Mouse (Mus musculus): ENCODE data around the gene Il7r.
A peak's percentile ranks its signal among the peaks of the same experiment; 100 is the strongest.
"Not testable (repeated sequence)": the region's sequence is repeated elsewhere in the genome, so short reads cannot be mapped to it uniquely, and the experiment has no call there.

Il7r gene

DNA sequence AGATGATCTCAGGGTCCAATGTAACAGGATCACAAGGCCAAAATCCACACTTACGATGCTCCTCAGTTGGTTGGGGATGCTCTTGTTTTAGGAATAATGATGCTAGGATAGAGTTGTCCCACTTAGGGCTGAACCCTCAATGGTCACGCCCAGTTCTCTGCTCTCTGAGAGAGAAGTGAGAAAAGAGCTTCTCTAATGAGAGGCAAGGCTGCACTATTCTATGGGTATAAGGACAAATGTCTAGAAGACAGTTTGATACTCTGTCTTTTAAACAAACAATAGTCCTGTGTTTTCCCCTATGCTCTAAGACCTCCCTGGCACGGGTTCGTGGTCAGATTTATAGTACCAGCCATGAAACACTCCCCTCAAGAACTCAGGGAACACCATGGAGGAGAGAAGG, at the start of gene Il7r:
TSS of gene Il7r (minus strand) at position 101 of the 400 bp plus-strand sequence.
- DNase-seq = no peak

DNA sequence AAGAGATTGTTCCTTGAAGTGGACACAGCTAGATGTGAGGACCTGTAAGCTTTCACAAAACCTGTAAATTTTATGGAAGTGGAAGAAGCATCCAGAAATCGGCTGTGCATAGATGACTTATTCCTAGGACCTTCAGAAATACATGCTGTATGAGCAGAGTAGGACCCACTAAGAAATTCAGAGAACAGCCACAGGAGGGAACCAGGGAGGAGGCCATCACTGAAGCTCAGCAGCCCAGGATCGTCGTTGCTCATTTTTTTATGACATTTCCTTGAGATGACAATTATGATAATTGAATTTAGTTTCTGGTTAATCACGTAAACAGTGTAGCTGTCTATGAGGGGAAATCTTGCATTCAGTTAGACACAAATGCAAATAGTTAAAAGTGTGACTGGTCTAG, 47.3 kb upstream of the Il7r start:
- no peak for DNase-seq

DNA sequence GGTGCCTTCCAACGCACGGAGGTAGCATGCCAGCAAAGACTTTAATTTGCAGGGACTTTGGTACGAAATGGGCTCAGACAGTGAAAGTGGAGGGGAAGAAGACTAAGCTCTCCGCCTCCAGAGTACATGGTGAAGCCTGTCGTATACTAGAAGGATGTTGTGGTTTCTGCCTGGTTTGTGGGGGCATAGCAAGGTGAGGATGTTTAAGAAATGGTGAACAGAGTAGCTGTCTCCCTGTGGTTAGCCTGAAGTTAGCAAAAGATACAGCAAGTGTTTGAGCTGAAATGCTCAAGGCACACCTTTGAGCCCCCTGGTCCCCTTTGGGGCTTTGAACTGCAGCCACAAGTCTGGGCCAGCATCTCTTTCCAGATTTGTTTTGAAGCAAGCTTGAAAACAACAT, 44.8 kb upstream of the Il7r start:
- DNase-seq = no peak

DNA sequence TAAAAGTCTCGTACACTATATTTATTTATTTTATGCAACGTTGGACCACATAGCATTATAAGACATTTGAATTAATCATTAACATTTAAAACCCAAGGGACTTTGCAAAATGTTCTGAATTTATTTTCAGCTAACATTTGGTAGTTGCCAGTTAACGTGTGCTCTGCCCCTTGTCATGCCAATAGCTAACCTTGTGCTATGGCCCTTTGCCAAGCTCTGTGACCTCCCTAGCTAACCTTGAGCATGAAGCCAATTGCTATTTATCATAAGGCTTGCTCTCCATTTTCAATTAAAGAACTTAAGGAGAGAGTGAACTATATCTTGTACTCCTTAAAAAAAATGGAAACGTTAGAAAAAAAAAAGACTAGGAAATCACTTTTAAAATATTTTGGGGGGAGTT, 43.4 kb upstream of the Il7r start:
- no peak for DNase-seq

DNA sequence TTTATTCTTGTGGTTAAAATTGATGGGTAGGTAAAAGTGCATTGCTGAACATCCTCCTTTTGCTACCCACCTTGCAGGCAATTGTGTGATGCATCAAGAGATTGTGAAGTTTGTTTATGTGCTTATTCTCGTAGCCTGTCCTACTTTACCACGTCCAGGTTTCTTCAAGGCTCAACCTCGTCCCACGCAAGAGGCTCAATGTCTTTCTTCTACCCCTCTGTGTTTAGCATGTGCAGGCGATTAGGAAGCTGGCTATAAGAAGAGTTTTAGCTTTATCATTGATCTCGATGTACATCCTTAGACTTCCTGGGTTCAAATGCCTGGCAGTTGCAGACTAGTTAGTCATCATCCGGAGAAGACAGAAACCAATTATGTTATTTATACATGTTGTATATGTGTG, 42.7 kb upstream of the Il7r start:
- DNase-seq = no peak

DNA sequence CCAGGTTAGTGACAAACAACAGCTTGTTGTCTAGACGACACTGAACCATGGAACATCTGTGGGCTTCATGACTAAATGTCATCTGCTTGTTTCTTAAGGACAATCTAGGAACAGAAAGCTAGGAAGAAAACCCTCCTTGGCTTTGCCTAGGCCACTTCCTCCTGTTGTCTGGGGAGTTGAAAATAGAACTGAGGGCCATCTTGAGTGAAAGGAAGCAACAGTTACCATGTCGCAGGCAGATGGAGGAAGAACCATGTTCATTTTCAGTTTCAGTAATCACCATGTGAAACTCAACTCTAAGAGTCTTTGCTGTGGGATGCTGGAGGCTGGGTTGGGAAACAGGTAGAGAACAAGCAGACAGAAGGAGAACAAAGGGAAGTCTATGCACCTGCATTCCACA, 41.9 kb upstream of the Il7r start:
- peak; percentile 51 for DNase-seq

DNA sequence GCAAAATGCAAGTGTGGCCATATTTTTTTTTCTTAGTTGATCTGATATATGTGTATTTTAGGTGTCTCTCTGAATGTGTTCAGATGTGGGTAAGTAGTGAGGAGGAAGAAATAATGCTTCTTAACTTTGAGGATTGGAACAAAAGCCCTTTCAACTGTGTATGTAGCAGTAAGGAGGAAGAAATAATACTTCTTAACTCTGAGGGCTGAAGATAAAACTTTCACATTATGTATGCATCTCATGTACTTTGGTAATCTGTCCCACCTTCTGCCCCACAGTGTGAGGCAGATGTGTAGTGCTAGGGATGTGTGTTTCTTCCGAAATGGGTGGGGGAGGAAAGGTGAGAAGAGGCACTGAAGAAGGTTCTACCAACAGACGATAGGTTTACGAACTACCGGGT, 37.3 kb upstream of the Il7r start:
- DNase-seq = no peak

DNA sequence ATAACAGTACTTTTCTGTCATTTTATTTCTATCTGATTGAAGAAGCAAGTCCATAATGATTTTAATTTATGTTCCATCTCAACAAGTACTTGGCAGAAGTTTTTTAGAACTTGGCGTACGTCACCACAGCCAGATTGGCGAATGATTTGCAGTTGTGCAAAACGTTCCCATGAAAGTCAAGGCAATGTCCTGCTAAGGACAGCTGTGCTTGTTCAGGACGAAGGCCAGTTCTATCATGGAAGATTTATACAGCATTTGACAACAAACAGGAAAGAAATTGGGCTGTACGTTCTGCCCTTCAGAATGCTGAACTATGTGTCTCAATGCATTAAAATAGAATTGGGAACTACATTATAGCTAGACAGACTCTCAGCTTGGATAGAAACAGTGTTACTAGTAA, 35.4 kb upstream of the Il7r start:
- DNase-seq = peak; percentile 7

DNA sequence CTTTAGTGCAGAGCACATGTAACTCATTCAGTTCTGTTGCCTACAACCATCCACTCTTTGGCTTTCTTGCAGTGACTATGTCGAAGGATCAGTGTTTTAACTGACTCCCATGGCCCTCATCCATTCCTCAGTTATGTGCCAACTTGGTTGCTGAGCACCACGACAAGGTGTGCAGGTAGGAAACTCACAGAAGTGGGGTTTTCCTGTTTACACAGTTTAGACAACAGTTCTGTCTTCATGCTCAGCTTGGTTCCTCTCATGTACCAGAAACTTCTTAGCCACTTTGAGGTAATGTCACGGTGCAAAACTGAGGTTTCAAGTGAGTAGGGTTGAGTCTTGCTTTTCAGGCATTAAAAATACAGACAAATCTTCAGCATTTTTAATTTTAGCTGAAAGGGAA, 34.2 kb upstream of the Il7r start:
- DNase-seq = no peak

DNA sequence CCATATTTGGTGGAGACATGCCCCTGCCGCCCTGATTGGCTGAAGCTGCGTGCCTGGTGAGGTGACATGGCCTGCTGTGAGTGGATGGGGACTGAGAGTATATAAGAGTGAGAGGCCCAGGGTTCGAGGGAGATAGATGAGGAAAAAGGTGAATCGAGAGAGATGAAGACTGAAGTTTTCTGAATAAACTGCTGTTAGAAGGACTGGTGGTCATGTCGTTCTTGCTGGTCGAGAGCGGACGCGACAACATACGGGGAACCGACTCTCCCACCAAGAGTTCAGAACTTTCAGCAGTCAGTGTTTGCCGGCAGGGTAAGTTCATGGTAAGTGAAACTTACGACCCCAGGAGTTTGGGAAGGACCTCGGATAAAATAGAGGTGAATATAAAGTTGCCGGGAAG, 27.3 kb upstream of the Il7r start:
- not testable (repeated sequence) for DNase-seq

DNA sequence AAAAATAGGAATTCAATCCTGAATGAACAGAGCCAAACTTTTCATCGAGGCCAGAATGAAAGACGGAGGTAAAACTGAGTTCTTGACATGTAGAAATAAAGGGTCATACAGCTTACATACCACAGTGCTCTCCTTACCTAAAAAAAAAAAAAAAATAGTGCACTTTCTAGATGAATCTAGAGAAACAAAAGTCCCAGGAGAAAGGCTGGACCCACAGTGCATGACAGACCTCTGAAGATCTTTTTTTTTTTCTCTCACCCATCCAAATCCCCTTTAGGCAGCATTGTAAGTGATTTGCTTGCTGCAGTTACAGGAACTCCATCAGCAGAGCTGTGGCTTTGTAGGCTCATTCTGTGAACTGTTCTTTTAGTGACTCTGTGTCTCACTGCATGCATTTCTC, 19.0 kb upstream of the Il7r start:
- DNase-seq = no peak

DNA sequence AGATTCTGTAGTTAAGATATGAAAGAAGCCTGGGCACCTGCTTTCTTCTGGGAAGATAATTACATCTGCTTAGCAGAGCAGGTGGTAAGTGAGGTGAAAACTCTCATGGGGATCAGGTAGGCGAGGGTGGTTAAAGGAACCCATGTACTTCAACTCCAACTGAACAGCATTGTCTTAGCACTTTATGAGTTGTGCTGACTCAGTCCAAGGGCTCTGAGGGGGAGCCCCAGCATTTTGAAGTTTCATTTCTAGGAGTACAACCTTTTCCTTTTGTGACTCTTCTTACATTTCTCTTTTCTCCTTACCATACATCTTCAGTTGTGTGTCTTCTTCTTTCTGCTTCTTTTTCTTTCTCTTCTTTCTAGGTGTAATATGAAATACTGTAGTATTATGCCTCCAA, 5.2 kb upstream of the Il7r start:
- no peak for DNase-seq

DNA sequence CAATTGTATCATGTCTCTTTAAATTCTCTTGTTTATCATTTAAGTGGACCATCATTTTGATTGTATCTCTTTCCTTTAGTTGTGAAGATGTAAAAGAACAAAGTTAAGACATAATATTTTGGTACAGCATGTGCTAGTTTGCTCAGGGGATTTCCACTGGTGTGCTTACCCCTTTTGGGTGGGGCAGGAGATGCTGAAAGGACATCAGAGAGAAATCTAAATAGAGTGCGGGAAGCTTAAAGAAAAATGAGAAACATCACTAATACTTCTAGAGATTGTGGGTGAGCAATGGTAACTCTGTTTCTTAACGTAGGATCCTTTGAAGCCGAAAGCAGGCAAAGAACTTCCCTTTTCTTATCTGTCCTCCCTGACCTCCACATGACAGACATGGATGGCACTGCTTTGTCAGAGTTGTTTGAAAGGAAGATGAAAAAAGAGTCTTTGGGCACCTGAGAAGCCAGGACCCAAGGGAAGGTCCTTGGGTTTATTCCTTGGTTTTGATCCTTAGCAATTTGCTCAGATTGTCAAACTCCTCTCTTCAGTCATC, 3.5 kb upstream of the Il7r start:
- no peak for DNase-seq

DNA sequence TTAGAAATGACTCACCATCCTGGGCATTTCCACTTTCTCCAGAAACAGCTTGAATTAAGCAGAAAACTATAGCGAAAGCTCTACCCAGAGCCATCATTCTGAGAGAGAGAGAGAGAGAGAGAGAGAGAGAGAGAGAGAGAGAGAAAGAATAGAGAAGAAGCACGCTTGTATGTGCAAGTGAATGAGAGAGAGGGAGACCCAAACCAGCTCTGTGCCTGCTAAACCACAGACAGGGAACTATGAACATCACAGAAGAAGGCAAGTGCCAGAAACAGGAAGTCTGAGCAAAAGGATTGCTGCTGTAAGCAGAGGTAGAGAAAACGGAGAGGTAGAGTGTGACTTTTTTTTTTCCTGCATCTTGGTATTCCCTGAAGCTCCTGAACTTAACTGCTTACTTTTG, 330 bp downstream of the Il7r start:
- no peak for DNase-seq

DNA sequence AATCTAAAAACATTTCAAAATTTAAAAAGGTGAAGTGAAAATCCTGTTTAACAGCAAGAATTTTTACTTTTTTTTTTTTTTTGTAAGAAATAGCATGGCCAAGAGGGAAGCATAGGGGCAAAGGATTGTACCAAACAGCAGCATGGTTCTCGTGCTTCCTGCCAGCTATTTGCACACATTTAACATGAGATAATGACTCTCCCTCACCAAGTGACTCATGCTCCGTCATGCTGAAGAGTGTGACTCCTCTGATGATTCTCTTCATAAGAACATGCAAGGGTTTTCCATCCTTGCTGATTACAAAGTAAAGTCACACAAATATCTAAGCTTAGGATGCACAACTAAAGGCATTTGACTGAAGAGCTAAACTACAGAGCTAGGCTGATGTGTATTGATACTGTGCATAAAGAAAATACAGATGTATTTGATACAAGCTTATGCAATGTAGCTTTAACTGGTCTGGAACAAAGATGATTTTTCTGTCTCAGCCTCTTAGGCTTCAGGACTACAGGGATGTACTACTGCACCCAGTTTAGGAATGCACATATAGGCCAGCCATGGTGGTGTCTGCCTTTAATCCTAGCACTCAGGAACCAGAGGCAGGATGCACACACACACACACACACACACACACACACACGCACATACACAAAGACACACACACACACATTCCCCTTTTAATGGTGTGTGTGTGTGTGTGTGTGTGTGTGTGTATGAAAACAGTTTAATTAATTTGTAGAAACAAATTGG, 1.6 kb downstream of the Il7r start:
- DNase-seq = no peak

DNA sequence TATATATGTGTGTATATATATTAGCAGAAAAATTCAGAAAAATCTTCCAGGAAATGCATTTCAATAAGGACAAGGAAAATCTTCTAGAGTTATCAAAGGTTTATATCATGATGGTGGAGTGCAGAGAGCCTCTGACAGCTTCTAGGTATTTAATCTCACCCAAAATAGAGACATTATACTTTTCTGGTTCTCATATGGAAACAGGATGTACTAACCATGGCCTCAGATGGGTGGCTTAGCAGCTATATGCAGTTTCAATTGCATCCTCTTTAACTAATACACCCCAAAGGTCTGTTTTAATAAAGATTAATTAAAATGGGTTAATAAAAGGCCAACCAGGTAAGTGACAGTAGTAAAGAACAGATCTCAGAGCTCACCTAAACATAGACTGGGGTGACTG, 3.6 kb downstream of the Il7r start:
- no peak for DNase-seq

DNA sequence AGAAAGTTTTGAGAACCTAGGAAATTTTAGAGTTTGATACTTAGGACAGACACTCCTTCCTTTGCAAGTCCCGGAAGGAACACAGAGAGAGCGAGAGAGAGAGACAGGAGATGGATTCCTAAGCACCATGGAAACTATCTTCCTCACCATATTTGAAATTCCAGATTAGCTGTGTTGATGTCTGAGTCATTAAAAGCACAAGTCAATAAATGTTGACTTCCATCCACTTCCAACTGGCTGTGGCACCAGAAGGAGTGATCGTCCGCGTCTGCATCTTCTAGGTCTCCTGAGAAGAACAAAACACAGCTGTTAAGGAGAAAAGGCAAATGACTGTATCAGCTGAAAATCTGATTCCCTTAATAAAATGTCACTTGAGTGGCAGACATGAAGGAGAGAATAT, 5.1 kb downstream of the Il7r start:
- no peak for DNase-seq

DNA sequence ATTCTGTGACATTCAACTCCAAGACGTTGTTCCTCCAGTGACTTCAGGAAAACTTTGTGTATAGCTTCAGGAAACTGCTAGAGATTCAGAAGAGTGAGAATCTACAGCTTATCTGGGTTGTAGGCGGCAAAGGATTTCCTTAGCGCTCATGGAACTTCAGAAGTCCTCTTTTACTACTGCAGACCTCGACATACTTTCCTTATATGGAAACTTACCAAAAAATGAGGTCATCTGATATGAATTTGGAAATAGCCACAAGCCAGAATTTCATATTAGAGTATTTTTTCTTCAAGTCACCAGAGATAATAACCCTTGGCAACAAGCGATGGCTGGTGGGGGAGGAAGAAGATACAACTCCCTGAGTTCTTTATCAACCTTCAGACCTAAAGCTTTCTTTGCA, 6.0 kb downstream of the Il7r start:
- no peak for DNase-seq

DNA sequence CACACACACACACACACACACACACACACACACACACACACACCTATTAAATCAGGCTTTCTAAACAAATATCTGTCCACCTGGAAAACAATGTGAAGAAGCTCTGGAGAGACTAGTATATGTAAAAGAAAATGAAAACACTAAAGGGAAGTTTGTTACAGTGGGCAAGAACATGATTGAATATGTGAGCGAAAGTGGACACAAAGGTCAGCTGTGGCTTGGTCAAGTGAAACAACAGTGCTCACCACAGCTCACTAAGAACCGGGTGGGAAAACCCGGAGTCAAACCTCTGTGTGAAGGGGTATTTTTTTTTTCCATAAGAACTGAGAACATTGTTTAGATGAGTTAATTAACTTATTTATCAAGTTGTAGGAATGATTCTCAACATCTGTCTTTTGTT, 6.9 kb downstream of the Il7r start:
- DNase-seq = no peak

DNA sequence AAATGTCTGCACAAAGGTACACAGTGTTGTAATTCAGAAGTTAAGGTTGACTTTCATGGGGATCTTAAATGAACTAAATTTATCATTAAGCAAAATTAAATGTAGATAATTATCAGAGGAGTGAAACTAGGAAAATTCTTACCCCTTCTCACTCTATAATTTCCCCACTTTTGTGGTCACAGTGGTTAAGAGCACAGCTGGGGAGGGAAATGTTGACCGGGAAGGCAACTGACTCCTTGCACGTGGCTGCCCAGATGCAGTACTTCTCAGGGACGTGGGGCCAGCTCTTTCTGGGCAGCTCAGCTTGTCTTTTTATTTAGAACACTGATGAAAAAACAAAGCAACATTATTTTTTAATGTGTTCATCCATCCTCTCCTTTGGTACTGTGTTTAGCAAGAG, 37.9 kb downstream of the Il7r start:
- no peak for DNase-seq

DNA sequence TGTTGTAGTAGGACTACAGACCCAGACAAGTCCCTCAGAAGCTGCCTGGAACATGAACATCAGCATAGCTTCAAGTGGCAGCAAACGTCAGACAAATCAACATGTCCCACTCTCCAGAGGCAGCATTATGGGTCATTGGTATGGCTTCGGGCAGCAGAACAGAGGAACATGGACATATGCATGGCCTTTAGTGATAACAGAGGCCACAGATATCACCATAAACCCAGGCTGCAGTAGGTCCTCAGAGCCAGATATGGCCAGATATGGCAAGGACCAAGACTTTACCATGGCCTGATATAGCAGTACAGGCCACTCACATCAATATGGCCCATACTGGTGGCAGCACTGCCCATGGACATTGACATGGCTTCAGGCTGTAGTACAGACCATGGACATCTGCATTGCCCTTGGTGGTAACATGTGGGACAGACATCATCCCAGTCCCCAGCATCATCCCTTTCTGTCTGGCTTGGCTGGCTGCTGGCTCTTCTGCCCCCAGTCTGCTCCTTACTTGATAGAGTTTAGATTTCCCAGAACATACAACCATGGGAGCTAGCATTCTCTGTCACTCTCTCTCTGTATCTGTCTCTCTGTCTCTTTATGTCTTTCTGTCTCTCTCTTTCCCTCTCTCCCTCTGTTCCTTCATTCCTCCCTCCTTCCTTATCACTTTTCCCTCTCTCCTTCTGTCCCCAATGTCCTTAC, 40.4 kb downstream of the Il7r start:
- DNase-seq = no peak

DNA sequence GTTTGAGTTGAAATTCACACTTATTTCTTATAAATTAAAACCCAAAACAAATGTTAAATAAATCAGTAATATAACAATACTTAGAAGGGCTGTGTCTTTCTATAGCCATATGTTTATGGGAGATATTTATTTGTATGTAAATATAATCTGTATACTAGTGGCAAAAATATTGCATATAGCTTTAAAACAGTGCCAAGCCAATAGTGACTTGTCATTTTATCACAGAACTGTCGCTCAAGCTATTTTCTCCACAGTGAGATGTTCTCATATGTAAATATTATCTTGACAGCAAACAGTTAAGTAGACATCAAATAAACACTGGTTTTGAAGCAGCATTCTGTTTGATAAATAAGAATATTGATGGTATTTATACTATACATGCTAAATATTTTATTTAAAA, 56.8 kb downstream of the Il7r start:
- no peak for DNase-seq

DNA sequence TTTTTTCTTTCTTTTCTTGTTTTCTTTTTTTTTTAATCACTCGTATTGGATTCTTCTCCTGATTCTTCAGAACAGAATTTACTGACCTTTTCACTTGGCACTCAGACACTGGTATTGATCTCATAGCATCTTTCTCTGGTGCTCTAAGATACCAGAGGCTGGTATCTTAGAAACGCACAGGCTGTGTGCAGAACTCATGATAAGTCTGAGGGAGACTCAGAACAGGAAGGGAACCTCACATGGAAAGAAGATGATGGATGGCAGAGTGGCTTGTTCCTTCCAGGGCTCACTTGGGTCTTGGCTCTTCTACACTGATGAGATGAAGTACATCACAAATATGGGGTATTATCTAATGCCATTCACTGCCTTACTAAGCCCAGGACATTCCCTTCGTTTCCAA, 57.4 kb downstream of the Il7r start:
- no peak for DNase-seq

DNA sequence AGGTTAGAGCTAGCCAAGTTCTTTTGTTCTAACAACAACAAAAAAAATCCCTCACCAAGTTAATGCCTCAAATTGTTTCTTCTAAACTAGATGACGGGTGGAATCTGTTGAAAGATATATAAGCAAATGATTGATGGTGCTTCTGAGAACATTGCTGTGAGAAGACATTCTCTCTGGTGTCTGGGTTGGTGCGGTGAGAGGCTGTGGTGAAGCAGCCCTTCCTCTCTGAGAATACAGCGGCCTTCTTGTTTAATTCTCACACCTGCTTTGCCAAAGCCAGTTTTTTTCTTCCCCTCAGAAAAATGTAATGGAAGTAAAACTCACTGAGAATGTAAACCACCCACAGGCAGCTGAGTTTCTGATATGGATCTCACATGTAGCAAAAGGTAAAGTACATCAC, 57.8 kb downstream of the Il7r start:
- no peak for DNase-seq
